Mouse (Mus musculus): Measurements from ENCODE around the gene Gabra6.

Gene Gabra6

DNA sequence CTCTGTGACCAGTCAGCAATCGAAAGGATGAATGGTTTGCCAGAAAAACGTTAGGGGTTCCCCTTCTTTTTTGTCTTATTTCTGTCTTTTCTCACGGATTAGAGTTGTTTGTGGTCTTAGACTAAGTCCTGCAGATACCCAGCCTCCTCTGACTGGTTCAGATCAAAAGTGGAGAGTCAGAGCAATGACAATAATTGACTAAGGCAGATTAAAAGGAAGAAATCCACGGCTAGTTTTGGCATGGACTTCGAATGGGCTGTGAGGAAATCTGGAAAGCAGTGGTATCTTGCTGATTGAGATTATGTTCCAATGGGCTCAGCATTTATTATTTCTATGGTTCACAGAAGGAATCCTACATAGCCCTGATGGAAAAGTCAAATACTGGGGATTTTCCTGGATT is at the start of gene Gabra6:
Gabra6 (minus strand) TSS at position 191 of the 400 bp plus-strand sequence.
- no peak for DNase-seq (ENCODE audit: low spot score)

DNA sequence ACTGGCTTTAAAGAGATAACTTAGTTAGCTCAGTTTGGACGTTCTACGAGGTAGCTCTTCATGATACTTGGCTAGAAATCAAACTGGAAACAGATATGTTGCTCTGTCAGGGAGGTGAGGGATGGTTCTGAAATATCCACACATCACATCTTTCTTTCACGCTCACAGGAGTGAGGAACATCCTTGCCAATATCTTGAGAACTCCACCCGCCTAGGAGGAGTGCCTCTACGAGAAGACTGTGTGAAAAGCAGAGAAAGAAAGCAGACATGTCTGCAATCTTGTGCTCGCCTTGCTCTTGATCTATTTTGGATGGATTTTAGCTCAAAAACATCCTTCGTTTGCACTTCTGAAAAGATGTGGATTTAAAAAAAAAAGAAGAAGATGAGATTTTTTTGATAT is 44.7 kb upstream of the Gabra6 start:
- DNase-seq (ENCODE audit: low spot score): peak; percentile 12

DNA sequence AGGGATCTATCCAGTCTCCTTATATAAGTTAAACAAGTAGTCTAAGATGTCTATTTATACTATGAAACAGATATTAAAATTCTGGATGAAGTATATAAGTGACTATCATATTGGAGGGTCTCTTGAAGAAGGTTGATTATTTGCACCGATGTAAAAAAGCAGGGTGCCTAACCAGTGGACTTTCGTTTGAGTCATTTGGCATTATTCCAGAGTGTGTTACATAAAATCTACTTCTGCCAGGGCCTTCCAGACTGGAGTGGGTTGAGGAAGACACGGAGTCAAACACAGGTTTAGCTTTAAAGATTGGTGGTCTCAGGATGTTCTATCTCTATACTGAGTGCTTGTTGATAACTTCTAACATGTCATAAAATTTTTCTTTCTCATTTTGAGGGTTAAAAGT is 11.2 kb upstream of the Gabra6 start:
- no peak for DNase-seq (ENCODE audit: low spot score)

DNA sequence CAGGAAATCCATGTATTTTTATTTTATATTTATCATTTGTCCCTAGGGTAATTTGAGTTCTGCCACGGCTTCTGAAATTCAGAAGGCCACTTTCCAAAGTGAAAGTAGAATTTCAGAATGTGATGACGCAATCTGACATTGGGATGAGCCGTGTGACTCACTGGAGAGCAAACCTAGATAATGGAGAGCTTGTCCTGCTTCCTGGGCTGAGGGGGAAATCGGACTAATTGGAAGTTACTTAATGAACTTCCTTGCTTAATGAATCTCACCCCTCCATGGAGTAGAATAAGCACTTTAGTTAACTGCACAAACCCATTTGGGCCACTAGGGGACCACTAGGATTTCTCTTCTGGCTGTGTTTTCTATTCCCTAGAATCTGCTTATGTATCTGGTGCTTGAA is 5.4 kb upstream of the Gabra6 start:
- DNase-seq (ENCODE audit: low spot score): no peak

DNA sequence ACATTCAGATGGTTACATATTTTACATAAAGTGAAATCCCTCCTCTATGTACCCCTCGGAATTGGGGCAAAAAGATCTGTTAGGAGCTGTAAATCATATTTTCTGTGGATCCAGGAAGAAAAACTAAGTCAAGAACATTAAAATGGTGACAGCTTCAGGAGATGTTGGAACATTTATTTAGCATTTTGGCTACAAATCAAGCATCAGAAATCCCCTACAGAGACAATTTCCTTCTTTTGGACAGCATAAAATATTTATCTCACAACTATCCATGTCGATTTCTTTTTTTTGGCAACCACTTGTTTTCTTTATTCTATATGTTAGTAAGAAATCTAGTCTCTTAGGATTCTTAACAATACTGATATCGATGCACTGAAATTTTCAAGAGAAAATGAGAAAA is 688 bp upstream of the Gabra6 start:
- DNase-seq (ENCODE audit: low spot score): no peak

DNA sequence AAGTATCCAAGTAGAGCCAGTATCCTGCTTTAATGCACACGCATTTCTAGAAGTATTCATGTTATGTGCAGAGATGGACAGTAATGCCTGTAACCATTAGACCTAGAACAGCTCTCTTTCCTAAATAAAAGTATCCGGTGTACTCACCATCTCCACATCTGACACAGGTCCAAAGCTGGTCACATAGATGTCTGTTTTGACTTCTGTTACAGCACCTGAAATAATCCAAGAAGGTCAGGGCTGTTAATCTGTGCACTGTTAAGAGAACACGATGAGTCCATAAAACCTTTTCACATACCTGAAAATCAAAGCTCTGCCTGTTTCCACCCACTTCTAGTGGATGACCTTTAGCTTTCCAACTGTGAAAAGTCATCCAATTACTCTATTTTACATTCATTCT is 1.4 kb downstream of the Gabra6 start:
- no peak for DNase-seq (ENCODE audit: low spot score)

DNA sequence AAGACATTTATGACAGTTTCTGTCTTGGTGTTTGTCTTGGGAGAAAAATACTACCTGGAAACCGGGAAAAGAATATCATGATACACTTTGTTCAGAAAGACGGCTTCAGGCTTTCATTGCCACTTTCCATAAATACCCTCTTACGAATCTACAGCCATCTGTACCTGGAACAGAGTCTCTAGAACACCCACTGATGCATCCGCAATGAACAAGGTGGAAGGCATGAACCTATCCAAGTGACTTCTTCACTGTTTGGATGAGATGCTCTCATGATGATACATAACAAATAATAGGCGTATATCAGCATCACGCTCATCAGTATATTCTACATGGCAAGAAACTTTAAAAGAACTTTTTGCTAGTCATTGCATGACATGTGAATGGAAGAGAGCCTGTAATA is 1.8 kb downstream of the Gabra6 start:
- DNase-seq (ENCODE audit: low spot score): no peak

DNA sequence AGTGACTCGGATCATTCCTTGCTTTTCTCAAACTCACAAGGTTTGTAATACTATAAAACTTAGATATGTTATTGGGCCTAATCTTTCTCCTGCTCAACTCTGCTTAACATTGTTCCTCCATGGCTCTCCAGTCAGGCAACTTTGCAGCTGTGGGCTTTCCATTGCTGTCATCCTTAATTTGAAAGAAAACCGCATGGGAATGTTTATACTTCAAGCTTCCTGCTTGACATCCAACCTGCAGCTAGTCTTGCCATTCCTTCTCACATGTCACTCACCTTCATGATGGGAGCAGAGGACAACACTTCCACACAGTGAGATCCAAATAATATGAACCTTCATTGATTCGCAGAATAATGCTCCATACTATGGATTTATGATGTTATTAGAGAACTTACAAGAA is 2.9 kb downstream of the Gabra6 start:
- DNase-seq (ENCODE audit: low spot score): no peak

DNA sequence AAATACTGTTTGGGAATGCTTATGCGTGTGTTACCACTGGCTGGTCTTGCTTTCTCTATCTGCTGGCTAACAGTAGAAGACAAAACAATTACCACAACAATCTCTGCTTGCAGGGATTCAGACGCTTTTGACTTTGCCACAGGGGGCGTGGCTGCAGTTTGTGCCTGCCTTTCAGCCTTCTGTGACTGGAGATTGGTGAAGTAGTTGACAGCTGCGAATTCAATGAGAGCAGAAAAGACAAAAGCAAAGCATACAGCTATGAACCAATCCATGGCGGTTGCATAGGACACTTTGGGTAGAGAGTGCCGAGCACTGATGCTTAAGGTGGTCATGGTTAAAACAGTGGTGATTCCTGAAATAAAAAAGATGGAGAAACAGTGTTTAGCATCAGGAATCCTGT is 6.0 kb downstream of the Gabra6 start:
- DNase-seq (ENCODE audit: low spot score): no peak

DNA sequence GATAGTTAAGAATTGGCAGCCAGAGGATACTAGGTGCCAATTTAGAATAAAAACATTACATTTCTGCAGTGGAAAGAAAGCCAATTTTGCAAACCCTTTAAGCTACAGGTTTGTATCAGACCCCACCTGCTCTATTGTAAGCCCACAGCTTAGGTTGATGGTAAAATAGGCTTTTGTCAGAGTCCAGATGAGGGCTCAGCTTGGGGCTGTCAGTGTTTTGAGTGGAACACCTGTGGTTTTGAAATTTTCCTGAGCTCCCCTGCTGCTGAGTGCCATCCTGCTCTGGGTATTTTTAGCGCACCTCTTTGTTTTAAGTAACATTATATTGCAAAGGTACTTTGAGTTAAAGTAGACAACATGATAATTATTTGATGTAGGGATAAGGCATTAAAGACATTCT is 10.0 kb downstream of the Gabra6 start:
- DNase-seq (ENCODE audit: low spot score): no peak

DNA sequence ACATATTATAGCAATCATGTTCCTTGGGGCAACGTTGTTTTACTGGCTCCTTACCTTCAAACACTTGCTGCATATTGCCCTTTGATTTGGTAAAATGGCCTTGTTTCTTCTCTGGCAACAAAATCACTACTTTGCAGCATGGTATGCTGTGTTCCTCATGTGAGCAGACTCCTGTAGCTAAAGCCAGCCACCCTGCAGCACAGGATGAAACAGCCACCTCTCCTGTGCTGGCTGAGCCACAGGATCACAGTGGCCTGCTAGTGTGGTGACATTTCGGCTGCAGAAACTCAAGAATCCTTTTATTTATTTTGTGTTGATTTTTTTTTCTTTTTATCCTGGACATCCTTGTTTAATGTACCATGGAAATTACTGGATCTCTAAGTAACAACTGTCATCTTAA is 11.8 kb downstream of the Gabra6 start:
- no peak for DNase-seq (ENCODE audit: low spot score)

DNA sequence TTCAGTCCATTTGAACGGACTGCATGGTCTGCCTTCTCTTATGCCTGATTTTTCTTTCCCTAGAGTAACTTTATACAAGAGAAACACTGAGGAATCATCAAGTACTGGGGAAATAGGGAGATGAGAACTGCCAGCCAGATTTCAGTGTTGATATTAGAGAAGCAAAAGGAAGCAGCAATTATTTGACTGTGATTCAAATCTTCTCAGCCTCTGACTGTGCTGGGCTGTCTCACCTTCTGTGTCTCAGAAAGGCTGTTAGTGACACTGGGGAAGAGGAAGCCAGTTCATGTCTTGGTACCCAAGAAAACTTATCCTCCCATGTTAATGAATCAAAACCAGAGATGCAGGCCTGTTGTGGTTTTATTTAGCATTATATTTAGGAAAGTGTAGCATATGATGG is 14.8 kb downstream of the Gabra6 start:
- DNase-seq (ENCODE audit: low spot score): no peak

DNA sequence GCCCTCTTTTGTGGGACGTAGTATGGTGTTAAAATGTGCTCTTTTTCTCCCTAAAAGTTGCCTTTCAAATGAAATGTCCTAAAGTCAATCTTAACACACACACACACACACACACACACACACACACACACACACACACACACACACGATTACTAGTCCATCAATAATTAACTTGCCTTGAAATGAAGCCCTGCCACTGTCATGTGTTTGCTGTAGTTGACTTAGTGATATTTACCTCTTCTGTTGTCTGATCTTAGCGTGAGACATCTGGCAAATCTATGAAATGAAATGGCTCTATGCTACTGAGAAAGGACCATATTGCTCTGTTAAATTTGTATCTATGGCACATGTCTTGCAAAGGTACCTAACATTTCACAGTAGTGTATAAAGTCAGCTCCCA is 61.9 kb downstream of the Gabra6 start:
- no peak for DNase-seq (ENCODE audit: low spot score)
